Mouse (Mus musculus) E14TG2a.4 (cell line): Measurements from ENCODE around the gene Sept9.

ENCODE experiments used
- H3K27me3 ChIP-seq: 2 replicates; pipeline ENCODE4 v1.6.1; 2014; ENCODE audit warnings: low read length, control low read depth; ENCODE audit not compliant: insufficient read depth
- H3K36me3 ChIP-seq: 2 replicates; pipeline ENCODE4 v1.6.1; 2014; ENCODE audit warnings: low read length, control low read depth; ENCODE audit not compliant: insufficient read depth
- H3K4me1 ChIP-seq: replicated peaks from 2 replicates; pipeline ENCODE4 v1.6.1; 2014; ENCODE audit warnings: low read depth, low read length, control low read depth
- H3K4me3 ChIP-seq: replicated peaks from 2 replicates; pipeline ENCODE4 v1.5.1; 2014; ENCODE audit warnings: mild to moderate bottlenecking, low read length
- H3K9me3 ChIP-seq: 2 replicates; pipeline ENCODE4 v1.6.1; 2014; ENCODE audit warnings: low read length, control low read depth
- CTCF ChIP-seq: conservative IDR thresholded peaks from 2 replicates; pipeline ENCODE4 v1.5.1; 2014; ENCODE audit warnings: low read length
- NANOG ChIP-seq: IDR thresholded peaks from 2 replicates; pipeline ENCODE4 v1.6.1; 2014; ENCODE audit warnings: borderline replicate concordance, low read length, mixed read lengths
- POU5F1 ChIP-seq: IDR thresholded peaks from 2 replicates; pipeline ENCODE4 v1.6.1; 2014; ENCODE audit warnings: low read length, borderline replicate concordance

Sept9 gene

DNA sequence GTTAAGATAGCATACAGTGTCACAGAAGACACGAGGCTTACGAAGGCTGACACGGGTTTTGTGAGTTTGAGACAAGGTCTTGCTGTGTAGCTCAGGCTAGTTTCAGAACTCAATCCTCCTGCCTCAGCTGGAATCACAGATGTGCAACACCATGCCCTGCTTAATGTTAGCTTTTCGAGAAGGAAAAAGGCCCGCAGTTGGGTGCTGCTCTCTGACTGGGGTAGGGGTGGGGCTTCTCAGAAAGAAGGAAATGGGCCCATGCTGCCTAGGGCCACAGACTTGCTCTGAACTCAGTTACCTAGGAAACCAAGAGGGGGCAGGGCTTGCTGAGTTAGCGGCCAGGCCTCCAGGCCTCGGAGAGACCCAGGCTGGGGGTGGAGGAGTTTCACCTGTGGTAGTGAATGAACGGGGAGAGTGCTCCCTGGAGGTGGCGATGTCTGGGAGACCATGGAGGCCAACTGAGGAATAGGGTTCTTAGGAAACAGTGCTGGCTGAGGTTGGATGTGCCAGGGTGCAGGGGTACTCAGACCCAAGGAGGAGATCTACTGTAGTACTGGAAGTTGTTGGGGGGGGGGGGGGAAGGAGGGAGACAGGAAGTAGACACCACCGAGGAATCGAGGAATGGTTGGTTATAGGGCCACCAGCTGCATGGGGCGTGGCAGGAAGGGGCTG is 126.1 kb downstream of the Sept9 start:
- no peaks in the 10 kb centered on the region for H3K9me3 ChIP-seq
- peaks cover 100% of the 10 kb centered on the region for H3K4me1 ChIP-seq
- H3K27me3 ChIP-seq: no peaks in the 10 kb centered on the region
- H3K4me3 ChIP-seq: peak overlapping the region; percentile 65
- peaks cover 5% of the 10 kb centered on the region; the same call in 1 of the 2 replicates for H3K36me3 ChIP-seq
- TF ChIP-seq POU5F1 (no peak), NANOG (no peak), CTCF (no peak)

GRCm38 (mm10) chr11:117326140-117326725 is 126.8 kb downstream of the Sept9 start:
- H3K4me1 ChIP-seq: peaks cover 100% of the 10 kb centered on the region
- no peak for TF ChIP-seq NANOG
- TF ChIP-seq POU5F1: no peak
- peak; percentile 20 for TF ChIP-seq CTCF
- no peaks in the 10 kb centered on the region for H3K27me3 ChIP-seq
- H3K9me3 ChIP-seq: no peaks in the 10 kb centered on the region
- H3K4me3 ChIP-seq: peak overlapping the region; percentile 65
- H3K36me3 ChIP-seq: peaks cover 5% of the 10 kb centered on the region; the same call in 1 of the 2 replicates

GRCm38 (mm10) chr11:117326867-117327600 is 127.6 kb downstream of the Sept9 start:
- peak overlapping the region; percentile 65 for H3K4me3 ChIP-seq
- TF ChIP-seq POU5F1 (no peak), CTCF (no peak), NANOG (no peak)
- H3K36me3 ChIP-seq: peaks cover 5% of the 10 kb centered on the region; the same call in 1 of the 2 replicates
- no peaks in the 10 kb centered on the region for H3K27me3 ChIP-seq
- peaks cover 100% of the 10 kb centered on the region for H3K4me1 ChIP-seq
- H3K9me3 ChIP-seq: no peaks in the 10 kb centered on the region

DNA sequence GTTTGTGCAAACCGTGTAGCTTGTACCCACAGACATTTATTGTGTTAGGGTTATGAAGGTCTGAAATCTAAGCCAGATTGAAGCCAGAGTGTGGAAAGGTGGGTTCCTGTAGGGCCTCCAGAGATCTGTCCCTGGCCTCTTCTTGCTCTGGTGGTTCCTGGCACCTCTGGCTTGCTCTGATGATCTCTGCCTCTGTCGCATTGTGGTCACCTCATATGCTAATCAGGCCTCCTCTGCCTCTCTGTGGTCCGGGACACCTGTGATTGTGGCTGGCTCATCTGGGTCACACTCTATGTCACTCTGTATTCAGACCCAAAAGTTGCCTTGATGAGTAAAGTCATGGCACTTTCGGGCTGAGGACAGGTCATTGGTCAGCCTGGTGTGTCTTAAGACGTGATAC is 128.2 kb downstream of the Sept9 start:
- Histone ChIP-seq H3K36me3 (peaks cover 2% of the 10 kb centered on the region; the same call in 1 of the 2 replicates), H3K4me3 (peak overlapping the region; percentile 65), H3K27me3 (no peaks in the 10 kb centered on the region), H3K4me1 (peaks cover 96% of the 10 kb centered on the region), H3K9me3 (no peaks in the 10 kb centered on the region)
- TF ChIP-seq NANOG: no peak
- TF ChIP-seq POU5F1: no peak
- no peak for TF ChIP-seq CTCF

DNA sequence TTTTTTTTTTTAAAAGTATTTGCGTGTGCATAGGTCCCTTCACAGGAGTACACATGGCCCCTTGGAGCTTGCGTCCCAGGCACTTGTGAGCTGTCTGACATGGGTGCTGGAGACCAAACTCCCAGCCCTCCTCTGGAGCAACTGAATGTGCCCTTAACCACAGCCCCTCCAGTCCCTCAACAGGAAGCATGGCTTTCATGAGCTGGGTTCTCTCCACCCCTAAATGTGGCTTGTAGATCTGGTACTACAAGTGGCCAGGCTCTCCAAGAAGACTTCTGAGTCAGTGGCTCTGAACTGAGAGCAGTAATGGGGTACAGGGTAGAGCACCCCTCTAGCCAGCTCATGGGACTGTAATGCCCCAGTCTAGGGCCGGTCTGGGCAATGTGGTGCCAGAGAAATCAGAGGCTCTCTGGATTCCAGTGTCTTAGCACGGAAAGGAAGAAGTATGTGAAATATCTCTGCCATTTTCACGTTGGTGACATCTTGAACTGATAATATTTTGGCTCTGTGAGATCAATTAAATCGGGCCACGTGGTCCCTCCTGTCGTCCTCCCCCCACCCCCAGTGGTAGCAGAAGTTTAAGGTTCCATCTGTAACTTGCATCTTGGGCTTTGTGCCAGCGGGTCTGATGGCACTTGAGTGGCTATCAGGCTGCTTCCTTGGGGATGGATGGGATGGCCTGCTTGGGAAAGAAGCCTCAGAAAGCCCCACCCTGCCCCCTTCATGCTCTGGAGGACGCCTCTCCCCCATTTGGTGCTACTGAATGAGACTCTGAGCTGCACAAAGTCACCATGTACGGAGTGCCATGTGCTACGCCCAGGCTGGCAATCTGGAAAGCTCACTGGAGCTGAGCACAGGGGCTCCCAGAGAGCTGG is 130.9 kb downstream of the Sept9 start:
- 0 out of 2 replicates have a peak, but pooled peaks cover 9% of the 10 kb centered on the region for H3K36me3 ChIP-seq
- no peaks in the 10 kb centered on the region for H3K27me3 ChIP-seq
- TF ChIP-seq POU5F1 (no peak), CTCF (no peak)
- H3K4me1 ChIP-seq: peaks cover 96% of the 10 kb centered on the region
- peak overlapping the region; percentile 85 for H3K4me3 ChIP-seq
- no peaks in the 10 kb centered on the region for H3K9me3 ChIP-seq

- H3K27me3 ChIP-seq: no peaks in the 10 kb centered on the region
- peaks cover 96% of the 10 kb centered on the region for H3K4me1 ChIP-seq
- H3K9me3 ChIP-seq: no peaks in the 10 kb centered on the region
- TF ChIP-seq POU5F1 (no peak), CTCF (no peak)
- peaks cover 12% of the 10 kb centered on the region for H3K36me3 ChIP-seq
- peak overlapping the region; percentile 85 for H3K4me3 ChIP-seq
Observed at GRCm38 (mm10) chr11:117330951-117331254, 131.4 kb downstream of the Sept9 start.

DNA sequence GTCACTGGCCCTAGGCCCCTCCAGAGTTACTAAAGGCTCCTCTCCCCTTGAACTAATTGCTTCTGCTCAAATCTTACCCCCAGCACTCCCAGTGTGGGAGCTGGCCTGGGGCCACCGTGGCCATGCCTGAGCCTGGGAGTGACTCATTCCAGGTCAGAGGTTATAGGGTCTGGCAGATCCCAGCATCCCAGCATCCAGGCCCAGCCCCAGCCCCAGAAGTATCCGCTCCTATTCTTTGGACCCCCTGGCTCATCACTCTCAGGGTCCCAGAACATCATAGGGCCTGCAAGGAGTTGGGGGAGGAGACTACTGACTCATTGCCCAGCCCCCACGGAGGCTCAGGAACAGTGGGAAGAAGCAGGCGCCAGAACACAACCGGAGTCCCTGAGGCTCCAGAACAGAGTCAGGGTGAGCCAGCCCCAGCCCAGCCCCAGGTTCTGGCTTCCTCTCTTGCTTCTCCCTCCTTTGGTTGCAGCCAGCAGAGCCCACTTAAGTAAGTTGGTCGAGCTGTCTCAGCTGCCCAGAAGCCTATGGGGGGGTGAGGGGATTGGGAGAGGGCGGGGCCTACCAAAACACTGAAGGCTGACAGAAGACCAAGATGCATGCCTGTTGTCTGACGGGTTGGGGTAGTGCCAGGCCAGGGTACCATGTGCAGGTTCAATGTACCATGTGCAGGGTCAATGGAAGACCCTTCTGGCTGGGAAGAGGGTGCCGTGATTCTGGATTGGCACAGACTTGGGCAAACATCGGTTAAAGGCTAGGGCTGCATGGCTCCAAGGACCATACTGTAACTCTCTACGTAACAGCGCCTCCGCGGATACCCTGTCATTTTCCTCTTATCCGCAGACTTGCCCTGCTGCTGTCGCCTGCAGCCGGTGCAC is 132.1 kb downstream of the Sept9 start:
- no peaks in the 10 kb centered on the region for H3K9me3 ChIP-seq
- H3K36me3 ChIP-seq: peaks cover 18% of the 10 kb centered on the region
- H3K4me1 ChIP-seq: peaks cover 96% of the 10 kb centered on the region
- no peaks in the 10 kb centered on the region for H3K27me3 ChIP-seq
- peak overlapping the region; percentile 85 for H3K4me3 ChIP-seq
- TF ChIP-seq POU5F1: no peak
- TF ChIP-seq CTCF: no peak
- no peak for TF ChIP-seq NANOG
